Mouse (Mus musculus): ENCODE measurements around the gene Nudt6. TPM values are rescaled to one million over a fixed set of nuclear protein-coding genes. Genes with fewer than 3 reads are reported as not detected.

The Nudt6 gene
- 4.0 TPM for polyA plus RNA-seq (2014; fragmentation: Illumina TruSeq; extraction: RNeasy Lipid Tissue Mini Kit (QIAGEN cat#74804); ENCODE audit: low read depth, low replicate concordance)

DNA sequence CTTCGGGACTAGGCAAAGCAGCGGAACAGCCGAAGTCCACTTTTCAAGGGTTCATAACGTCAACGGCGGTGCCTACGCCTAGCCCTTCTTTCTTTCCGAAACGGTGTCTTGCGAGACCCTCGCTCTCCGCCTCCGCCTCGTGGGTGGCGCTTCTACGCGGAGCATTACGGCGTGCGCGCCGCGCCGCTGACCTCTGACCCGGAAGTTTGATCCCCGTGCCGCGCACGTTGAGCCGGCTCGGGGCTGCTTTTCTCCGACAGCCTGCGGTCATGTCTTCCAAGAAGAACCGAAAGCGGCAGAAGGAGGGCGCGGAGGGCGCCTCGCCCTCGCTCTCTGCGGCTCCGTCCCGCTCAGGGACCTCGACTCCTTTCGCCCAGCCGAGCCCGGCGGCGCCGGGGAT lies at the start of gene Nudt6:
Gene Nudt6 (minus strand): TSS at position 140 of the 400 bp plus-strand sequence.

DNA sequence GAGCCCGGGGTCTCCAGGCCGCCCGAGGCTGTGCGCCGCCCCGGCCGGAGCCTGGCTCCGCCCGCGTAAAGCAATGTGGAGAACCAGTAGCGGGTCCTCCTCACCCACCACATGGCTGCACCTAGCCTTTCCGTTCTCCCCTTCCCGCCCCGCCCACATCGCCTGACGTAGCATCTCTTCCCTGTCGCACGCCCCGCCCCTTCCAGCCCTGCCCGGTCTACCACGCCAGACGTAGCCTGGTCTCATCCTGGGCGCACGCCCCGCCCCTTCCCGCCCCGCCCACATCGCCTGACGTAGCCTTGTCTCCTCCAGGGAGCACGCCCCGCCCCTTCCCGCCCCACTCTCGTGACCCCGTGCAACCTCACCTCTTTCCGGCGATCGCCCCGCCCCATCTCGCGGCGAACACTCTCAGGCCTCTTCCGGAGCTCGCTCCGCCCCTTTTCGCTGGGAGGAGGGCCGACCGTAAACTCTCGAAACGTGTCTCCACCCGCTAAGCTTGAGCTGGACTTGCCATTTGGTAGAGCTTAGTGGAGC lies 486 bp downstream of the Nudt6 start, which contains the start of gene Spata5:
Gene Spata5 (plus strand): TSS at position 439 of the 534 bp plus-strand sequence.

Other genes starting within 250 kb of the Nudt6 start
- gene Il21, start 187.6 kb downstream of the Nudt6 start, polyA plus RNA-seq (2014; fragmentation: Illumina TruSeq; extraction: RNeasy Lipid Tissue Mini Kit (QIAGEN cat#74804); ENCODE audit: low read depth, low replicate concordance) = not detected
- gene Bbs12, start 107.7 kb downstream of the Nudt6 start, polyA plus RNA-seq (2014; fragmentation: Illumina TruSeq; extraction: RNeasy Lipid Tissue Mini Kit (QIAGEN cat#74804); ENCODE audit: low read depth, low replicate concordance) = 0.72 TPM
- gene Cetn4, start 107.5 kb downstream of the Nudt6 start, polyA plus RNA-seq (2014; fragmentation: Illumina TruSeq; extraction: RNeasy Lipid Tissue Mini Kit (QIAGEN cat#74804); ENCODE audit: low read depth, low replicate concordance) = 1.7 TPM
- 0.72 TPM for gene Fgf2, start 71.9 kb downstream of the Nudt6 start, polyA plus RNA-seq (2014; fragmentation: Illumina TruSeq; extraction: RNeasy Lipid Tissue Mini Kit (QIAGEN cat#74804); ENCODE audit: low read depth, low replicate concordance)
- gene Spata5, start 315 bp downstream of the Nudt6 start, polyA plus RNA-seq (2014; fragmentation: Illumina TruSeq; extraction: RNeasy Lipid Tissue Mini Kit (QIAGEN cat#74804); ENCODE audit: low read depth, low replicate concordance) = 6.9 TPM
- gene Spry1, start 219.7 kb upstream of the Nudt6 start, polyA plus RNA-seq (2014; fragmentation: Illumina TruSeq; extraction: RNeasy Lipid Tissue Mini Kit (QIAGEN cat#74804); ENCODE audit: low read depth, low replicate concordance) = 3.7 TPM

All from liver, adult 10 weeks (tissue).